Mouse (Mus musculus): Measurements from ENCODE around the gene Cacna2d2. TPM values are rescaled to one million over a fixed set of nuclear protein-coding genes. Genes with fewer than 3 reads are reported as not detected.

Gene Cacna2d2
- polyA plus RNA-seq, 1 experiment from 2014 or later, result 0.02 TPM

GRCm38 (mm10) chr9:107534408-107535202 is 135.2 kb downstream of the Cacna2d2 start:
- Histone ChIP-seq H3K4me3 (peak overlapping the region; percentile 87), H3K4me1 (peaks cover 42% of the 10 kb centered on the region), H3K27me3 (replicated peaks) (peaks cover 17% of the 10 kb centered on the region), H3K9me3 (replicated peaks) (no peaks in the 10 kb centered on the region), H3K36me3 (peaks cover 32% of the 10 kb centered on the region), H3K4me2 (peak overlapping the region; percentile 93), H3K27ac (peak overlapping the region; percentile 85), H3K9ac (peak overlapping the region; percentile 94)
- peak; percentile 27 for ATAC-seq
- WGBS (ENCODE audit: insufficient replicate concordance), result under 1% methylated on average over 40 of the region's 40 CpGs

GRCm38 (mm10) chr9:107538231-107538630 is 138.8 kb downstream of the Cacna2d2 start:
- H3K27me3 ChIP-seq (replicated peaks), result no peaks in the 10 kb centered on the region
- no peak for ATAC-seq
- H3K9ac ChIP-seq, result no peak overlapping the region
- peaks cover 63% of the 10 kb centered on the region for H3K4me1 ChIP-seq
- no peak overlapping the region for H3K4me3 ChIP-seq
- no peaks in the 10 kb centered on the region for H3K9me3 ChIP-seq (replicated peaks)
- no peak overlapping the region for H3K27ac ChIP-seq
- H3K36me3 ChIP-seq, result peaks cover 41% of the 10 kb centered on the region
- no peak overlapping the region for H3K4me2 ChIP-seq
- WGBS (ENCODE audit: insufficient replicate concordance), result 86% methylated on average over 7 of the region's 7 CpGs

GRCm38 (mm10) chr9:107538711-107539110 is 139.3 kb downstream of the Cacna2d2 start:
- Histone ChIP-seq H3K4me2 (no peak overlapping the region), H3K36me3 (peaks cover 44% of the 10 kb centered on the region), H3K4me1 (peaks cover 62% of the 10 kb centered on the region), H3K9me3 (replicated peaks) (no peaks in the 10 kb centered on the region), H3K9ac (no peak overlapping the region), H3K4me3 (no peak overlapping the region), H3K27ac (no peak overlapping the region), H3K27me3 (replicated peaks) (no peaks in the 10 kb centered on the region)
- 82% methylated on average over 3 of the region's 3 CpGs for WGBS (ENCODE audit: insufficient replicate concordance)
- no peak for ATAC-seq

- peaks cover 56% of the 10 kb centered on the region for H3K4me1 ChIP-seq
- no peak for ATAC-seq
- no peaks in the 10 kb centered on the region for H3K9me3 ChIP-seq (replicated peaks)
- no peak overlapping the region for H3K4me2 ChIP-seq
- H3K27me3 ChIP-seq (replicated peaks), result no peaks in the 10 kb centered on the region
- H3K4me3 ChIP-seq, result no peak overlapping the region
- no peak overlapping the region for H3K9ac ChIP-seq
- no peak overlapping the region for H3K27ac ChIP-seq
- H3K36me3 ChIP-seq, result peaks cover 57% of the 10 kb centered on the region
- WGBS (ENCODE audit: insufficient replicate concordance), result 92% methylated on average over 8 of the region's 8 CpGs
Observed at GRCm38 (mm10) chr9:107539940-107540339, 140.5 kb downstream of the Cacna2d2 start.

GRCm38 (mm10) chr9:107540420-107540819 is 141.0 kb downstream of the Cacna2d2 start:
- Histone ChIP-seq H3K4me1 (peaks cover 56% of the 10 kb centered on the region), H3K36me3 (peaks cover 61% of the 10 kb centered on the region), H3K27me3 (replicated peaks) (no peaks in the 10 kb centered on the region), H3K9me3 (replicated peaks) (no peaks in the 10 kb centered on the region), H3K4me2 (no peak overlapping the region), H3K27ac (peak overlapping the region; percentile 28; the same call in 1 of the 2 replicates), H3K4me3 (no peak overlapping the region), H3K9ac (no peak overlapping the region)
- WGBS (ENCODE audit: insufficient replicate concordance), result 63% methylated on average over 4 of the region's 4 CpGs
- ATAC-seq, result no peak

- ATAC-seq, result no peak; the same call in 1 of the 2 replicates
- WGBS (ENCODE audit: insufficient replicate concordance), result 41% methylated on average over 10 of the region's 10 CpGs
- Histone ChIP-seq H3K36me3 (peaks cover 61% of the 10 kb centered on the region), H3K9me3 (replicated peaks) (no peaks in the 10 kb centered on the region), H3K4me2 (peak overlapping the region; percentile 94), H3K9ac (no peak overlapping the region), H3K4me1 (peaks cover 55% of the 10 kb centered on the region), H3K27me3 (replicated peaks) (no peaks in the 10 kb centered on the region), H3K27ac (peak overlapping the region; percentile 83; the same call in 1 of the 2 replicates), H3K4me3 (peak overlapping the region; percentile 68)
Observed at GRCm38 (mm10) chr9:107541005-107541404, 141.6 kb downstream of the Cacna2d2 start.

- WGBS (ENCODE audit: insufficient replicate concordance), result under 1% methylated on average over 46 of the region's 46 CpGs
- H3K4me3 ChIP-seq, result peak within 1 kb of the TSS; percentile 68
- ATAC-seq, result peak; percentile 81
- peaks cover 55% of the 10 kb centered on the region for H3K4me1 ChIP-seq
- H3K27me3 ChIP-seq (replicated peaks), result no peaks in the 10 kb centered on the region
- peaks cover 58% of the 10 kb centered on the region for H3K36me3 ChIP-seq
- peak within 1 kb of the TSS; percentile 83 for H3K27ac ChIP-seq
- H3K9ac ChIP-seq, result peak within 1 kb of the TSS; percentile 75
- no peaks in the 10 kb centered on the region for H3K9me3 ChIP-seq (replicated peaks)
- H3K4me2 ChIP-seq, result peak within 1 kb of the TSS; percentile 94
Observed at GRCm38 (mm10) chr9:107541474-107542351, 142.3 kb downstream of the Cacna2d2 start, which contains the start of the genes Cyb561d2 and Nprl2. Gene Cyb561d2, minus strand, starts transcription at chr9:107542193. Gene Nprl2, plus strand, starts transcription at chr9:107542226.

GRCm38 (mm10) chr9:107542352-107542686 is 142.9 kb downstream of the Cacna2d2 start:
- WGBS (ENCODE audit: insufficient replicate concordance), result 1% methylated on average over 11 of the region's 11 CpGs
- Histone ChIP-seq H3K9me3 (replicated peaks) (no peaks in the 10 kb centered on the region), H3K4me2 (peak overlapping the region; percentile 94), H3K9ac (peak overlapping the region; percentile 75), H3K27ac (peak overlapping the region; percentile 83), H3K4me1 (peaks cover 55% of the 10 kb centered on the region), H3K36me3 (peaks cover 52% of the 10 kb centered on the region), H3K27me3 (replicated peaks) (no peaks in the 10 kb centered on the region), H3K4me3 (peak overlapping the region; percentile 68)
- ATAC-seq, result peak; percentile 25

GRCm38 (mm10) chr9:107542721-107543120 is 143.3 kb downstream of the Cacna2d2 start:
- no peaks in the 10 kb centered on the region for H3K9me3 ChIP-seq (replicated peaks)
- H3K27me3 ChIP-seq (replicated peaks), result no peaks in the 10 kb centered on the region
- H3K4me2 ChIP-seq, result peak overlapping the region; percentile 94
- ATAC-seq, result no peak
- peak overlapping the region; percentile 75 for H3K9ac ChIP-seq
- peaks cover 48% of the 10 kb centered on the region for H3K36me3 ChIP-seq
- 42% methylated on average over 8 of the region's 8 CpGs for WGBS (ENCODE audit: insufficient replicate concordance)
- H3K4me1 ChIP-seq, result peaks cover 55% of the 10 kb centered on the region
- peak overlapping the region; percentile 68 for H3K4me3 ChIP-seq
- peak overlapping the region; percentile 83 for H3K27ac ChIP-seq

- no peak overlapping the region for H3K9ac ChIP-seq
- peak overlapping the region; percentile 94 for H3K4me2 ChIP-seq
- peaks cover 3% of the 10 kb centered on the region for H3K27me3 ChIP-seq (replicated peaks)
- H3K9me3 ChIP-seq (replicated peaks), result no peaks in the 10 kb centered on the region
- peaks cover 42% of the 10 kb centered on the region for H3K36me3 ChIP-seq
- H3K27ac ChIP-seq, result no peak overlapping the region
- ATAC-seq, result no peak
- WGBS (ENCODE audit: insufficient replicate concordance), result 77% methylated on average over 11 of the region's 11 CpGs
- no peak overlapping the region; the same call in 1 of the 2 replicates for H3K4me3 ChIP-seq
- peaks cover 55% of the 10 kb centered on the region for H3K4me1 ChIP-seq
Observed at GRCm38 (mm10) chr9:107543299-107543698, 143.9 kb downstream of the Cacna2d2 start.

GRCm38 (mm10) chr9:107544196-107544700 is 144.8 kb downstream of the Cacna2d2 start:
- ATAC-seq, result no peak
- Histone ChIP-seq H3K36me3 (peaks cover 33% of the 10 kb centered on the region), H3K9ac (no peak overlapping the region), H3K4me2 (no peak overlapping the region), H3K27me3 (replicated peaks) (peaks cover 13% of the 10 kb centered on the region), H3K4me1 (peaks cover 55% of the 10 kb centered on the region), H3K4me3 (no peak overlapping the region), H3K9me3 (replicated peaks) (no peaks in the 10 kb centered on the region), H3K27ac (no peak overlapping the region)
- WGBS (ENCODE audit: insufficient replicate concordance), result 90% methylated on average over 17 of the region's 17 CpGs

Data from liver, embryonic 12.5 days (tissue).